Mouse (Mus musculus) MEL (cell line): ENCODE measurements around the gene Gm7954.
"Not testable (repeated sequence)": the region's sequence is repeated elsewhere in the genome, so short reads cannot be mapped to it uniquely, and the experiment has no call there.

ENCODE experiments used
- MYC ChIP-seq: IDR thresholded peaks from 2 replicates; pipeline ENCODE4 v1.6.1; 2011; ENCODE audit warnings: low read depth, mild to moderate bottlenecking, low read length, improper control_type of control experiment, moderate library complexity
- UBTF ChIP-seq: IDR thresholded peaks from 2 replicates; pipeline ENCODE4 v1.6.1; 2012; ENCODE audit warnings: low read depth, mild to moderate bottlenecking, inconsistent platforms, low read length, improper control_type of control experiment, moderate library complexity, borderline replicate concordance; ENCODE audit not compliant: insufficient read depth

DNA sequence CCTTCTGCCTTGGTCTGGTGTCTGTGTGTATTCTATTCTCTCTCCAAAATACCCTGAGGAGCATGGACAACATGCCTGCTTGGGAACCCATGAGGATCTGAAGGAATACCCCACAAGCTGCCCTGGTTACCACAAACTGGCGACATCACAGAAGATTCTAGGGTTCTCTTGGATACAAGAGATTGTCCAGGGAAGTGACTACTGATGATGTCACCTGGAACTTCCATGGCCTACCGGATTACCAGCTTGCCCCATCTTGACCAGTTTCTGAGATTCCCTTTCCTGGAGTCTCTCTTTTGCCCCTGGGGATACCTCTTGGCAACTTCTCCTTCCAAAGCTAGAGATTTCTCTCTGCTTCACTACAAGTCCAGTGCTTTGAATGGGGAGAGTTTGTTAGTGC, 45.1 kb downstream of the Gm7954 start, which contains the start of gene Gm6482:
- TF ChIP-seq UBTF, MYC: not testable (repeated sequence)
